Mouse (Mus musculus) adrenal gland, postnatal 25 days (tissue): ENCODE data around the gene Lclat1. TPM values are rescaled to one million over a fixed set of nuclear protein-coding genes. Genes with fewer than 3 reads are reported as not detected.
"Not testable (repeated sequence)": the region's sequence is repeated elsewhere in the genome, so short reads cannot be mapped to it uniquely, and the experiment has no call there.

Source experiments
- DNase-seq: peaks from one replicate; pipeline ENCODE4 v3.0.0; 2021; ENCODE audit warnings: mixed read lengths
- total RNA-seq: library from RNA; stranded (reverse); gene quantifications from 2 replicates; pipeline ENCODE4 v1.2.3, GENCODE M21; 2021

Gene Lclat1
- total RNA-seq, 1 experiment from 2014 or later, result 43.9 TPM

DNA sequence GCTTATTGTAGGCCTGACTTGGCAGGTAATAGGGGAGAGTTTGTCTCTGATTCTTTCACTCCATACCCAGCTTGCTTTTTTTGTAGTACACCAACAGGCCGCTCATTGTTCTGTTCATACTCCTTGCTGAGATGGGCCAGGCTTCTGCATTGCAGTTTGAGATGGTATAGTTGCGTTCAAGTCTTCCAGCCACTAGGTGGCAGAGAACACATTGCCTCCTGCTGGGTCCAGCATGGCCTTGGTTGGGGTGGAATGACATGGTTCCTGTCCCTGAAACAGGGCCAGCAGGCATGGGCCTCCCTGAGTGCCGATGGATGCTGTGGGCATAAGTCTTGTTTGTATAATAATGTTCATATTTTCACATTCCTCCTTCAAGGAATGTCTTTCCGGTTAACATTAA, 170.0 kb downstream of the Lclat1 start:
- no peak for DNase-seq

DNA sequence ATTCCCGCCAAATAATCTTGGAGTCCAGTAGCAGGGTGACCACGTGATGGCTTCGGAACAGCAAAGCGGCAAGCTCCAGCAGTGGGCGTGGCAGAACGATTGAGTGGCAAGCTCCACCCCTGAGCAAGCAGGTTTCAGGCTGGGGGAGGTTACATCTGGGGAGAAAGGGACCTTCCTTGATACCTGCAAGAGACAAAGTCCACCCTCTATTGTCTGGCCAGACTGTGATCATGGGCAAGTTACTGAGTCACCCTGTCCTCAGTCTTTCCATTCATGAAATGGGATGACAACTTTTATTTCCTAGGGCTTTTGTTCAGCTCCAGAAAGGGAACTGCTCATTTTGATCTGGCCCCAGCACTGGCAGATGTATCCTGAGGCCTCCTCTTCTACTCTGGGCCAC, 174.9 kb downstream of the Lclat1 start:
- not testable (repeated sequence) for DNase-seq

DNA sequence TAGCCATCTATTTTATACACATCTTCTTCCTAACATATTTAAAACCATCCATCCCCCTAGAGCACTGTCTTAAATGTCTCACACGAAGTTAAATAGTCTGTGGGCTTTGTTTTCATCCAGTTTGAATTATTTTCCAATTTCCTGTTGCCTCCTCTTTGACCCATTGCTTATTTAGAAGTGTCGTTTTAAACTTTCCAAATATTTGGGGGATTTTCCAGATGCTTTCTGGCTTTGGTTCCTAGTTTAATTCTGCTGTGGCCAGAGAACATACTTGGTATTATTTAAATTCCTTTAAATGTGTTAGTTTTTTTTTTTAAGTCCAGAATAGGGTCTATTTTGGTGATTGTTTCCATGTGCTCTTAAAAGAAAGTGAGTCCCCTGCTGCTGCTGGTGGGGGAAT, 176.5 kb downstream of the Lclat1 start:
- no peak for DNase-seq

Other genes with a start within 250 kb of the Lclat1 start
- 24.9 and 26.2 TPM in 2 replicates for gene Lbh, start 189.7 kb upstream of the Lclat1 start, total RNA-seq